Mouse (Mus musculus): Measurements from ENCODE around the gene Itga5.
A peak's percentile ranks its signal among the peaks of the same experiment; 100 is the strongest.

Itga5 gene

DNA sequence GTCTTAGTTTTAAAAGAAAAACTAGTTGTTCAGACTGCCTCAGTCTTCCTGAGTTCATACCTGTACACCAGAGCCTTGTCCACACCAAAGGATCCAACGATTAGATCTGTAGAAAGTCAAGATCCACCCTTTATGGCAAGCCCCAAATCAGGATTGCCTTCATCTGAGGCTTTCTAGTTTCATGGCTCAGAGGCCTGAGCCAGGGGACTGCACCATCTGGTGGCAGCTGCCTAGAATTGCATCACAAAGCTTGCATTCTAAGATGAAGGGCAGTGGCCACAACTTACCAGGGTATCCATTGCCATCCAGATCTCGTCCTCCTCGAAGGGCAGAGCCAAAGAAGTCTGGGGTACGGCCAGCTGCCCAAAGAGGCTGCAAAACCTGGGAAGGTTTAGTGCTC, 13.7 kb downstream of the Itga5 start:
- TF ChIP-seq CTCF (conservative IDR thresholded peaks at IDR 0.05; ENCODE audit: low read length) (peak; percentile 87), NANOG (IDR thresholded peaks at IDR 0.05; ENCODE audit: borderline replicate concordance, low read length) (no peak), POU5F1 (IDR thresholded peaks at IDR 0.05; ENCODE audit: borderline replicate concordance, low read length) (no peak)

DNA sequence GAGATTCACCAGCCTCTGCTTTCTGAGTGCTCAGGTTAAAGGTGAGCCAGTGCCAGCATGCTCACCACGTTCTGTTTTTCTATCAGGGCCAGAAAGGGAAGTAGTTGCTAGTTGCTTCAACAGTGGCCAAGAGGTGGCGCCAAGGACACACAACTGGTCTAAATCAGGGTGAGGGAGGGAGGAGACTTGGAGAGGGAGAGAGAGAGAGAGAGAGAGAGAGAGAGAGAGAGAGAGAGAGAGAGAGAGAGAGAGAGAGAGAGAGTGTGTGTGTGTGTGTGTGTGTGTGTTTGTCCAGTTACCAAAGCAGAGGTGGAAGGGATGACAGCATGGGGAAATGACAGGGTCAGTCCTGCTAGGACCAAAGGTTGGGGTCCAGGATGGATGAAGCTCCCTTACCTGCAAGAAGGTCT, 19.3 kb downstream of the Itga5 start:
- peak; percentile 23 for TF ChIP-seq CTCF (conservative IDR thresholded peaks at IDR 0.05; ENCODE audit: low read length)
- TF ChIP-seq POU5F1 (IDR thresholded peaks at IDR 0.05; ENCODE audit: borderline replicate concordance, low read length): no peak
- H3K36me3 ChIP-seq (ENCODE audit: insufficient read depth, low read length): peaks cover 90% of the 10 kb centered on the region
- H3K4me1 ChIP-seq (replicated peaks; ENCODE audit: low read depth, low read length): peaks cover 50% of the 10 kb centered on the region
- no peak overlapping the region for H3K4me3 ChIP-seq (replicated peaks; ENCODE audit: low read length)
- H3K9me3 ChIP-seq (ENCODE audit: low read length): no peaks in the 10 kb centered on the region
- H3K27me3 ChIP-seq (ENCODE audit: insufficient read depth, low read length): no peaks in the 10 kb centered on the region

More for the DNA sequence above, 13.7 kb downstream of the Itga5 start:
- H3K36me3 ChIP-seq (ENCODE audit: insufficient read depth, low read length): peaks cover 100% of the 10 kb centered on the region
- no peaks in the 10 kb centered on the region for H3K9me3 ChIP-seq (ENCODE audit: low read length)
- no peaks in the 10 kb centered on the region for H3K27me3 ChIP-seq (ENCODE audit: insufficient read depth, low read length)
- H3K4me3 ChIP-seq (replicated peaks; ENCODE audit: low read length): no peak overlapping the region
- H3K4me1 ChIP-seq (replicated peaks; ENCODE audit: low read depth, low read length): peaks cover 25% of the 10 kb centered on the region

DNA sequence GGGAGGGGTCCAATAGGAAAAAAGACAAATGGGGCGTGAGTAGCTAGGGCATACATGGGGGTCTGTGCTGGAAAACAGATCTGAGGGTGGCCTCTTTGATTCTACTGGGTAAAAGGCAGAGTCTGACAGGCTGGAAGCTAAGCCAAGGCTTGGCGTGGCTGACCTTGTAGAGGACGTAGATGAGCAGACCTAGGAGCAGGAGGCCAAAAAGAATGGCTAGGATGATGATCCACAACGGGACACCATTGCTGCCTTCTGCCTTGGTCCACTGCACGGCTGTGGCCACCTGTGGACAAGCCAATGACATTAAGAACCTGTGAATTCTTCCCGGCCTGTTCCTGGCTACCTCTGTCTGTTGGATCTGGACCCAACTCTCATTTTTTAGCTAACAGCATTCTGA, 20.8 kb downstream of the Itga5 start:
- TF ChIP-seq CTCF (conservative IDR thresholded peaks at IDR 0.05; ENCODE audit: low read length) (no peak), POU5F1 (IDR thresholded peaks at IDR 0.05; ENCODE audit: borderline replicate concordance, low read length) (no peak), NANOG (IDR thresholded peaks at IDR 0.05; ENCODE audit: borderline replicate concordance, low read length) (no peak)
- Histone ChIP-seq H3K9me3 (ENCODE audit: low read length) (no peaks in the 10 kb centered on the region), H3K4me1 (replicated peaks; ENCODE audit: low read depth, low read length) (peaks cover 53% of the 10 kb centered on the region), H3K36me3 (ENCODE audit: insufficient read depth, low read length) (peaks cover 75% of the 10 kb centered on the region), H3K27me3 (ENCODE audit: insufficient read depth, low read length) (peaks cover 6% of the 10 kb centered on the region; the same call in 1 of the 2 replicates), H3K4me3 (replicated peaks; ENCODE audit: low read length) (no peak overlapping the region)

DNA sequence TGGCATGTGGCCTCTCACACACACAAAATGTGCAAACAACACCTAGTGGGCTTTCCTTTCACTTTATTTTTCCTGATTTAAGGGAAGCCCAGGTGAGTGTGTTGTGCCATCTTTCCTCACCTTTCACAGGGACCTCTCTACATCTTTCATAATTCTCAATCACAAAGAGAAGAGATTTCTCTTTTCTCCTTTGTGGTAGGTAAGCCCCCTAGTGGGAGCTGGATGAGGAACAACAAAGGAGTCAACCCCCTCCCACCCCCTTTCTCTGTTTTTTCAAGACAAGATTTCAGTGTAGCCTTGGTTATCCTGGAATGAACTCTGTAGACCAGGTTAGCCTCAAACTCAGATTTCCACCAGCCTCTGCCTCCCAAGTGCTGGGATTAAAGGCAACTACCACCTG, 23.0 kb downstream of the Itga5 start:
- no peak overlapping the region for H3K4me3 ChIP-seq (replicated peaks; ENCODE audit: low read length)
- peaks cover 20% of the 10 kb centered on the region for H3K27me3 ChIP-seq (ENCODE audit: insufficient read depth, low read length)
- TF ChIP-seq CTCF (conservative IDR thresholded peaks at IDR 0.05; ENCODE audit: low read length) (no peak), POU5F1 (IDR thresholded peaks at IDR 0.05; ENCODE audit: borderline replicate concordance, low read length) (no peak), NANOG (IDR thresholded peaks at IDR 0.05; ENCODE audit: borderline replicate concordance, low read length) (no peak)
- H3K9me3 ChIP-seq (ENCODE audit: low read length): no peaks in the 10 kb centered on the region
- peaks cover 53% of the 10 kb centered on the region for H3K36me3 ChIP-seq (ENCODE audit: insufficient read depth, low read length)
- peaks cover 72% of the 10 kb centered on the region for H3K4me1 ChIP-seq (replicated peaks; ENCODE audit: low read depth, low read length)

DNA sequence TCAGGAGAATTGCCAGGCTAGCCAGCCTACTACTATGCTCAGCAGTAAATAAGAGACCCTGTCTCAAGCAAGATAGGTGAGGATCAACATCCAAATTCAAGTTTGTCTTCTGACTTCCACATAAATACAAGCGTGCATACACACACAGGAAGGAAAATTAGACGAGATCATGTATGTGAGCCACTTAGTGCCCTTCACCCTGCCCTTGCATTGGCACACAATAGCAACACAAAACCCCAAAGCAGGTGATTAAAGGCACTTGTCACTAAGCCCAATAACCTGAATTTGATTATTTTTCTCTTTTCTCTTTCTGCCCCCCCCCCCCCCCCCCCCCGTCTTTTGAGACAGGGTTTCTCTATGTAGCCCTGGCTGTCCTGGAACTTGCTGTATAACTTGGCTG, 23.6 kb downstream of the Itga5 start:
- Histone ChIP-seq H3K4me3 (replicated peaks; ENCODE audit: low read length) (no peak overlapping the region), H3K9me3 (ENCODE audit: low read length) (no peaks in the 10 kb centered on the region), H3K36me3 (ENCODE audit: insufficient read depth, low read length) (peaks cover 47% of the 10 kb centered on the region), H3K27me3 (ENCODE audit: insufficient read depth, low read length) (peaks cover 22% of the 10 kb centered on the region), H3K4me1 (replicated peaks; ENCODE audit: low read depth, low read length) (peaks cover 78% of the 10 kb centered on the region)
- TF ChIP-seq NANOG (IDR thresholded peaks at IDR 0.05; ENCODE audit: borderline replicate concordance, low read length): no peak
- no peak for TF ChIP-seq POU5F1 (IDR thresholded peaks at IDR 0.05; ENCODE audit: borderline replicate concordance, low read length)
- no peak for TF ChIP-seq CTCF (conservative IDR thresholded peaks at IDR 0.05; ENCODE audit: low read length)

DNA sequence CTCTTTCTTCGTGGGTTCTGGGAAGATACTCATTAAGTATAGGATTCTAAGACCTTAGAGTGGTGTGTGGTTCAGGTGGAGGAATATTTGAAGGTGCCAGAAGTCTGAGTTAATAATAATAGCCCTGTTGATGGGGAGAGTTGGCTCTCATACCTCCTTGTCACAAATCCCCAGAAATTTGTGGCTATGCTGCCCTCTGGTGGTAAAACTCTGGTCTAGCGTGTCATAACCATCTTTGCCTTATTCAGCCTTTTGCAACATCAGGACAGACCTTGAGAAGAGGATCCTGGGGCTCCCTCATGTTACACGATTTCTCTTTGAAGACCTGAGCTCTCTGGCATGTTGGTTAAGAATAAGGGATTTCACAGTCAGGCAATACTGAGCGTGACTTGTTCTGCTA, 24.1 kb downstream of the Itga5 start:
- H3K36me3 ChIP-seq (ENCODE audit: insufficient read depth, low read length): peaks cover 41% of the 10 kb centered on the region
- TF ChIP-seq POU5F1 (IDR thresholded peaks at IDR 0.05; ENCODE audit: borderline replicate concordance, low read length) (no peak), CTCF (conservative IDR thresholded peaks at IDR 0.05; ENCODE audit: low read length) (peak; percentile 77)
- peaks cover 80% of the 10 kb centered on the region for H3K4me1 ChIP-seq (replicated peaks; ENCODE audit: low read depth, low read length)
- H3K27me3 ChIP-seq (ENCODE audit: insufficient read depth, low read length): peaks cover 22% of the 10 kb centered on the region
- no peaks in the 10 kb centered on the region for H3K9me3 ChIP-seq (ENCODE audit: low read length)
- H3K4me3 ChIP-seq (replicated peaks; ENCODE audit: low read length): no peak overlapping the region

DNA sequence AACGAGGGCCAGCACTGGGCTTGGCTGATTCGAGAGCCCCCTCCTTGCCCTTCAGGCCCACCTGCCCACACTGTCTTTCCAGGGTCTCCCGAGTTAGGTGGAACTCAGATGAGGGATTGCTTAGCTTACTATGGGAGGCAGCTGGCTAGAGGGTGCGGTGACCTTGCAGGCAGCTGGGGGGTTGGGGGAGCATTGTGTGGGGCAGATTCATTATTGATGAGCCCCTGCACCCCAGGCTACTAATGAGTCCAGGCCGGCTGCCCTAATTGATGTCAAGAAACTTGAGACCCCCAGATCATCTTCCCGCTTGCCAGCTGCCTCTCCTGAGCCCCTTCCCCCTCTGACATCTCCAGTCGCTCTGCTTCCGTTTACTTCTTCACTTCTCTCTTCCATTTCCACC, 25.0 kb downstream of the Itga5 start:
- H3K4me3 ChIP-seq (replicated peaks; ENCODE audit: low read length): peak overlapping the region; percentile 87
- no peaks in the 10 kb centered on the region for H3K9me3 ChIP-seq (ENCODE audit: low read length)
- H3K27me3 ChIP-seq (ENCODE audit: insufficient read depth, low read length): peaks cover 22% of the 10 kb centered on the region
- peaks cover 89% of the 10 kb centered on the region for H3K4me1 ChIP-seq (replicated peaks; ENCODE audit: low read depth, low read length)
- peaks cover 33% of the 10 kb centered on the region for H3K36me3 ChIP-seq (ENCODE audit: insufficient read depth, low read length)
- TF ChIP-seq CTCF (conservative IDR thresholded peaks at IDR 0.05; ENCODE audit: low read length): no peak
- TF ChIP-seq POU5F1 (IDR thresholded peaks at IDR 0.05; ENCODE audit: borderline replicate concordance, low read length): no peak
- no peak for TF ChIP-seq NANOG (IDR thresholded peaks at IDR 0.05; ENCODE audit: borderline replicate concordance, low read length)

DNA sequence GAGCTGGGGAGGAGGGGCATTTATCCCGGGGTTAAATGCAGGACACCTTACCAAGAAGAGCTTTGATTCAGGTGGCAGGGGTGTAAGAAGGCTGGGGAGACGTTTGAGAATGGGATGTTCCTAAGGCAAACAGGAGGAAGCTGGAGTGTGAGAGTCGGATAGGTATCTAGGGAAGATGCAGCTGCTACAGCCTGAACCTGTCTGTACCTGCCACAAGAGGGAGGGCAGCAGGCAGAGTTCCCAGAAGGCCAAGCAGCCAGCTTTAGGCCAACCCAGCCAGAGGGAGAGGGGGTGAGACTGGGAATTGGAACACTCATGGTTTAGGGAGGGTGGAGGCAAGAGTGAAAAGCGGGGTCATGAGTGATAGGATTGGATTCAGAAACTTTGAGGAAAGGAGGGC, 25.8 kb downstream of the Itga5 start:
- Histone ChIP-seq H3K27me3 (ENCODE audit: insufficient read depth, low read length) (peaks cover 23% of the 10 kb centered on the region), H3K4me3 (replicated peaks; ENCODE audit: low read length) (peak overlapping the region; percentile 87), H3K4me1 (replicated peaks; ENCODE audit: low read depth, low read length) (peaks cover 96% of the 10 kb centered on the region), H3K9me3 (ENCODE audit: low read length) (no peaks in the 10 kb centered on the region), H3K36me3 (ENCODE audit: insufficient read depth, low read length) (peaks cover 25% of the 10 kb centered on the region)
- TF ChIP-seq CTCF (conservative IDR thresholded peaks at IDR 0.05; ENCODE audit: low read length): peak; percentile 20; the same call in 1 of the 2 replicates
- TF ChIP-seq POU5F1 (IDR thresholded peaks at IDR 0.05; ENCODE audit: borderline replicate concordance, low read length): no peak

DNA sequence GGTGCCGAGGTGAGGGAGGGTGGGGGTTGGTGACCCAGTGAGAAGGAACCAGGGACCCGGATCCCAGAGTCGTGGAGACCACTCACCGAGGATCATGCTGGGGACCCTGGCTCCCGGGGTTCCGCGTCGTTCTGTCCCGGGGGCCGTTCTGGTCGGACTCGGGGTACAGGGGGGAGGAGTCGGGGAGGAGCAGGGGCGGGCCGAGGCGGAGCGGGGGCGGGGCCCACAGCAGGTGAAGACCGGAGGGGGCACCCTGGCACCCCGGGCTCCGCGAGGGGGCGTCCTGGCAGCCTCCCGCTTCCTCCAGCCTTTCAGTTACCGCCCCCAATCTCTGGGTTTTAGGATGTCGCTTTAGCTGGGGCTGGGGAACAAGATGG, 26.6 kb downstream of the Itga5 start, which contains the start of gene Zfp385a:
TSS of gene Zfp385a (minus strand) at position 133 of the 377 bp plus-strand sequence.
- peaks cover 97% of the 10 kb centered on the region for H3K4me1 ChIP-seq (replicated peaks; ENCODE audit: low read depth, low read length)
- TF ChIP-seq CTCF (conservative IDR thresholded peaks at IDR 0.05; ENCODE audit: low read length) (no peak), NANOG (IDR thresholded peaks at IDR 0.05; ENCODE audit: borderline replicate concordance, low read length) (no peak), POU5F1 (IDR thresholded peaks at IDR 0.05; ENCODE audit: borderline replicate concordance, low read length) (no peak)

More for the DNA sequence above, 26.6 kb downstream of the Itga5 start, which contains the start of gene Zfp385a:
- peaks cover 17% of the 10 kb centered on the region for H3K36me3 ChIP-seq (ENCODE audit: insufficient read depth, low read length)
- peaks cover 31% of the 10 kb centered on the region for H3K27me3 ChIP-seq (ENCODE audit: insufficient read depth, low read length)
- peak within 1 kb of the TSS; percentile 87 for H3K4me3 ChIP-seq (replicated peaks; ENCODE audit: low read length)
- no peaks in the 10 kb centered on the region for H3K9me3 ChIP-seq (ENCODE audit: low read length)

Data from E14TG2a.4 (cell line).